Mouse (Mus musculus): Measurements from ENCODE around the gene Dph3. TPM values are rescaled to one million over a fixed set of nuclear protein-coding genes. Genes with fewer than 3 reads are reported as not detected.
"Not testable (repeated sequence)": the region's sequence is repeated elsewhere in the genome, so short reads cannot be mapped to it uniquely, and the experiment has no call there.

Gene Dph3
- polyA plus RNA-seq (2016; fragmentation: Nextera tagmentation; extraction: Ambion mirVana), result 107 and 117 TPM in 2 replicates

DNA sequence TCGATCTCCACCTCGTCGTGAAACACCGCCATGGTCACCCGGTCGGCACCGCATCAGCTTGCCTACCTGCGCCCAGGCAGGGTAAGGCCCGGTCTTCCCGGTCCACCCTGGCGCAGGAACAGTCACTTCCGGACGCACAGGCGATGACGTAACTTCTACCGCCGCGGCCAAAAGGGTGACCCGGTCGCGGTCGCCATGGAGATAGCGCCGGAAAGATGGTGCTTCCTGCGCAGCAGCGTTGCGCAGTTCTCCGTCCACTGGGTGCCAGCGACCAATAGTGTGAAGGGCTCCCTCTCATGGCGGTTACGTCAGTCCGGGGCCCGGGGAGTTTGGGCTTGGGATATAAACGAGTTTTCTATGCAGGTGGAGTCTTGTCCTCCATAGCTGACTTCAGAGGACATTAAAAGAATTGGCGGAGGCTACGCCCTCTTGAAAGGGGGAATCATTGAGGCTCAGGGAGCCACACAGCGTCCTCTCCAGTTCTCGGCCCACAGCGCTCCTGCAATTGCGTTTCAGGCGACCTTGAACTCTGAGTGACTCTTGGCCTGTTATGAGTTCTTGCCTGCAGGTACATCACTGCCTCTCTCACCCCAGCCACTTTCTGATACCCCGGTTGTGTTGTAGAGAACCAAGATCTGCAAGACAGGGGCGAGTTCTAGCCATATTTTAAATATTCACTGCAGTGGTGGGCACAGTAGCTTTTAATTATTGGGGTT is at the start of gene Dph3:
Dph3 (minus strand) TSS at position 244 of the 716 bp plus-strand sequence.
- Histone ChIP-seq H3K4me2 (peak within 1 kb of the TSS; percentile 88), H3K4me1 (peaks cover 27% of the 10 kb centered on the region), H3K27ac (peak within 1 kb of the TSS; percentile 92), H3K4me3 (peak within 1 kb of the TSS; percentile 78), H3K9me3 (replicated peaks) (no peaks in the 10 kb centered on the region), H3K27me3 (replicated peaks) (no peaks in the 10 kb centered on the region), H3K36me3 (peaks cover 40% of the 10 kb centered on the region), H3K9ac (peak within 1 kb of the TSS; percentile 83)
- ATAC-seq, result peak; percentile 96
- 2% methylated on average over 43 of the region's 43 CpGs for WGBS (ENCODE audit: insufficient replicate concordance)

DNA sequence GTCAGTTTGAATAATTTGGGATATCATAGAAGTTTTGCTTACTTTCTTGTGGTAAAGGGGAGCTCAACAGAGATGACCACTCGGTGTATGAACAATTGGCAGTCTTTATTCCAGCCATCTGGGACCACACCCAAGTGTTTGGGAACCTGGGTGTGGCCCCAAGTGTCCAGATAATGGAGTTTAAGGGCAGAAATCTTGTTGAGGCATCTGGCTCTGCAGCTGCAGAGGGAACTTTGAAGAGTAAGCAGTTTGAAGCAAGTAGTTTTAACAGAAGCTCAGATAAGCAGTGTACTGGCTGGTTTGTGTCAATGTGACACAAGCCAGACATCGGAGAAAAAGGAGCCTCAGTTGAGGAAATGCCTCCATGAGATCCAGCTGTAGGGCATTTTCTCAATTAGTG is 48.8 kb upstream of the Dph3 start:
- no peaks in the 10 kb centered on the region for H3K36me3 ChIP-seq
- no peaks in the 10 kb centered on the region for H3K9me3 ChIP-seq (replicated peaks)
- H3K27me3 ChIP-seq (replicated peaks), result no peaks in the 10 kb centered on the region
- 0 out of 2 replicates have a peak overlapping the region, but pooled peaks have one; percentile 1 for H3K4me3 ChIP-seq
- WGBS (ENCODE audit: insufficient replicate concordance), result 13% methylated on average over 2 of the region's 2 CpGs
- H3K9ac ChIP-seq, result peak overlapping the region; percentile 5; the same call in 1 of the 2 replicates
- peaks cover 56% of the 10 kb centered on the region for H3K4me1 ChIP-seq
- peak overlapping the region; percentile 49 for H3K4me2 ChIP-seq
- H3K27ac ChIP-seq, result peak overlapping the region; percentile 73
- peak; percentile 76 for ATAC-seq

DNA sequence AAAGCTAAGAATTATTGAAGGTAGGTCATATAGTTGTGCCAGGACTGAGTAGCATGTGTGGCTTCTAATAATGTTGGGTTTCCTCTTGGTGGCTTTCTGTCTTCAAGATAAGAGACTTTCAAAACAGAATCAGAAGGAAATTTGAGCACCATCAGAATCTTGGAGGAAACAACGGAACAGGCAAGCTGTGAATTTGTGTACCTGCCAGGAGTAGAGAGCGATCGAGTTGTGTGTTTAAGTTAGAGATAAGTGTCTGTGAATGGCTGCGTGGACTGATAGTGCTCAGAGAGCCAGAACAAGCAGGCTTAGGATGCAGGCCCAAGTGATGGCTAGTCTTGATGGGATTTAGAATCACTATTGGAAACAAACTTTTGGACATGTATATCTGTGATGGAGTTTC is 46.3 kb upstream of the Dph3 start:
- no peaks in the 10 kb centered on the region for H3K36me3 ChIP-seq
- H3K27me3 ChIP-seq (replicated peaks), result peaks cover 6% of the 10 kb centered on the region; the same call in 1 of the 2 replicates
- no peak overlapping the region for H3K4me3 ChIP-seq
- 4% methylated on average over 4 of the region's 4 CpGs for WGBS (ENCODE audit: insufficient replicate concordance)
- peak overlapping the region; percentile 77 for H3K27ac ChIP-seq
- no peaks in the 10 kb centered on the region for H3K9me3 ChIP-seq (replicated peaks)
- peak overlapping the region; percentile 34 for H3K4me2 ChIP-seq
- peak; percentile 85 for ATAC-seq
- H3K9ac ChIP-seq, result no peak overlapping the region; the same call in 1 of the 2 replicates
- H3K4me1 ChIP-seq, result peaks cover 55% of the 10 kb centered on the region

DNA sequence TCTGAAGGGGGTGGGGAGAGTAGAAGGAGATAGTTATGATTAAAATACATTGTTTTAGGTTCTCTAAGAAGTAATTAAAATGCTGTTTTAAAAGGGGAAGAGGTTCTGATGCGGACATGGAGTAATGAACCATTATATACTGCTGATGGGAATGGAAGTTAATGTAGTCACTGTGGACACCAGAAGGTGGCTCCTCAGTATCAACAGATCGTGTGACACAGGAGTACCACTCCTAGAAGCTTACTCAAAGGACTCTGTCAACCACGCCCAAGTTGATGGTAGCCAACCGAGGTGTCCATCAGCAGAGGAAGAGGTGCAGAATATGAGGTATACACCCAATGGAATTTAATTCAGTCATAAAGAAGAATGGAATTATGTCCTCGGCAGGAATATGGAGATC is 42.9 kb upstream of the Dph3 start:
- peaks cover 18% of the 10 kb centered on the region for H3K27me3 ChIP-seq (replicated peaks)
- no peaks in the 10 kb centered on the region for H3K36me3 ChIP-seq
- peaks cover 22% of the 10 kb centered on the region for H3K4me1 ChIP-seq
- no peak overlapping the region for H3K27ac ChIP-seq
- no peaks in the 10 kb centered on the region for H3K9me3 ChIP-seq (replicated peaks)
- no peak overlapping the region for H3K4me3 ChIP-seq
- WGBS (ENCODE audit: insufficient replicate concordance), result 50% methylated on average over 5 of the region's 5 CpGs
- H3K9ac ChIP-seq, result no peak overlapping the region
- no peak for ATAC-seq
- H3K4me2 ChIP-seq, result no peak overlapping the region

DNA sequence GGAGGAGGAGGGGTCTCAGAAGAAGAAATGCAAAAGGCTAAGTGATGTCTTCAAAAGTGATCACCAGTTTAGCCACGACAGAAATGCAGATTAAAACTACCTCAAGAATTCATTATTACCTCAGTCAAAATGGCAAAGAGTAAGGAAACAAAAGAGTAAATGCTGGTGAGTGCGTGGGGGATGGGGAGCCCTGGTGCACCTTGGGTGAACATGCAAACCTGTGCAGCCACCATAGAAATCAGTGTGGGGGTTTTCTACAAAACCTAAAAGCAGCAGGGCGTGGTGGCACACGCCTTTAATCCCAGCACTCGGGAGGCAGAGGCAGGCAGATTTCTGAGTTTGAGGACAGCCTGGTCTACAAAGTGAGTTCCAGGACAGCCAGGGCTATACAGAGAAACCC is 39.7 kb upstream of the Dph3 start:
- not testable (repeated sequence) for H3K27ac ChIP-seq; H3K9ac ChIP-seq; H3K4me3 ChIP-seq; H3K9me3 ChIP-seq (replicated peaks); ATAC-seq; H3K4me2 ChIP-seq; H3K36me3 ChIP-seq; H3K4me1 ChIP-seq
- 62% methylated on average over 5 of the region's 5 CpGs for WGBS (ENCODE audit: insufficient replicate concordance)
- peaks cover 18% of the 10 kb centered on the region for H3K27me3 ChIP-seq (replicated peaks)

DNA sequence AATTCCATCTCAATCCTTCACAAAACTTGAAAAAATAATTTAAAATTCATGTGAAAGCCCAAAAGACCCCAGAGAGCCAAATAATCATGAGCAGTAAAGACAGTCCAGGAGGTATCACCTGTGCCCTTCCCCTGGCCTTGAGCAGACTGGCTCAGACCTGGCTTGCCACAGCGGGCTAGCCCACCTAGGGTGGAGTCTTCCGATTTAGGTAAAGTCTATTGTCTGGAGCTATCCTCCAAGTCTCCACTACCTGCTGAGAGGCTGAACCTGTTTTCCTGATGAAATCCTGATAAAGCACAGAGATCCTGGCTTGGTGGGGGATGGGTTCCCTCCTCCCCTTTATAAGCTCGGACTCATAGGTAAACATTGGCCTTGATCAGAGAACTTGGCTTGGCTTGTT is 38.7 kb upstream of the Dph3 start:
- H3K27ac ChIP-seq, result no peak overlapping the region
- no peak for ATAC-seq
- peaks cover 18% of the 10 kb centered on the region for H3K27me3 ChIP-seq (replicated peaks)
- no peak overlapping the region for H3K9ac ChIP-seq
- no peak overlapping the region for H3K4me3 ChIP-seq
- no peak overlapping the region for H3K4me2 ChIP-seq
- no peaks in the 10 kb centered on the region for H3K4me1 ChIP-seq
- H3K9me3 ChIP-seq (replicated peaks), result no peaks in the 10 kb centered on the region
- WGBS (ENCODE audit: insufficient replicate concordance), result 62% methylated on average over 3 of the region's 3 CpGs
- H3K36me3 ChIP-seq, result no peaks in the 10 kb centered on the region

DNA sequence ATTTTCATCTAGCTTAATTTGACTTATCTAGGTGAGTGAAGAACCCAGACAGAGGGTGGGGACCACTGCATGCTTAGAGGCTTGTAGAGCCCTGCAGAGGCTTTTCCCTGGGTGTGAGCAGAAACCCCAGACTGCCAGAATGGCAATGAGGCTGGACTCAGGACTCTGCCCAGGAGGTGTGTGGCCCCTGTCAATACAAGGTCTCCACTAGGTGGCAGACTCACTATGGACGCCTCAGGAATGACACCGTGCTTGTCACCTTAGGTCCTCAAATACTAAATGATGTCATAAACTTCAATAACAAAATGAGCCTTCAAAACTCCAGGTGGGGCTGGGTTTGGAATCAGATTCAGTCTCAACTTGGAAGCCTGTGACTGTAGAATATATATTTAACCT is 36.4 kb upstream of the Dph3 start:
- H3K9me3 ChIP-seq (replicated peaks), result no peaks in the 10 kb centered on the region
- no peak overlapping the region for H3K4me2 ChIP-seq
- H3K9ac ChIP-seq, result no peak overlapping the region
- peaks cover 12% of the 10 kb centered on the region; the same call in 1 of the 2 replicates for H3K27me3 ChIP-seq (replicated peaks)
- ATAC-seq, result peak; percentile 76; the same call in 1 of the 2 replicates
- H3K36me3 ChIP-seq, result no peaks in the 10 kb centered on the region
- WGBS (ENCODE audit: insufficient replicate concordance), result 21% methylated on average over 2 of the region's 2 CpGs
- H3K4me1 ChIP-seq, result no peaks in the 10 kb centered on the region
- H3K4me3 ChIP-seq, result no peak overlapping the region
- no peak overlapping the region for H3K27ac ChIP-seq

DNA sequence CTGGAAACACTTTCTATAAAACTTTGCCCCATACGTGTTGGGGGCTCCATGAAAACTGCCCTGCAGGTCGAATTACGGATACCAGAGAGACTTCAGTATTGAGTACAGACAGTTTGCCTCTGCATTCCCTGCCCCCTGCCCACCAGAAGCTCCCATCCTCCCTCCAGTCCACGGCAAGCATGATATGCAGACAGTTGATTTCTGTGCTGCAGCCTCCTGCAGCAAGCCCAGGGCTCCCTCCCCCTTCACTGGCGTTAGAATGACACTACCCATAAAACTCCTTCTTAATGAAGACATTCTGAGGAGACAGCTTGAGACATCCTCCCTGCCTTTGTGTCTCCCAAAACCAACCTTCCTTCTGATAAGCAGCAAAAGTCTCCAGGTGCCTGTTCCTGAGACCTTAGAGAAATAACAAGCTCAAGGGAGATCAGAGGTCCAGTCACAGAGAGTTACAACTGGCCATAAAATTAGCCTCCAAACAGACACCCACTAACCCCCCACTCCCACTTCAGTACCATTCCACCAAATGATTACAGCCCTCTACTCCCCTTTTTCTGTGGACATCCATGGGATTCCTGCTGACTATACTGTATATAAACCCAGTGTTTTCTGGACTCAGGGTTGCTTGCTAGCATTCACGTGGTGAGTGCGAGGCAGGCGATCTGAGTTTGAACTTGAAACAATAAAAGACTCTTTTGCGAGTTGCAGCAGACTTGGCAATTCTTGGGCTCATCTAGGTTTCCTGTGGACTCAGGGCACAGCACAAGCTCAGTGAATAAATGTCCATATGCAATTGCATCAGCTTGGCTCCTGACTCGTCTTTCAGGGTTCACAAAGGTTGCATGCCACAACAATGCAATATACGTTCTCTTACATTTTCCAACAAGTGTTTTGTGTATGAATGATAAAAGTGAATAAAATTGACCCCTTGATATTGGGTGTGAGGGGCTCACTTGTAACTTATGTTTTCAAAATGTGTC is 35.7 kb upstream of the Dph3 start:
- 66% methylated on average over 11 of the region's 11 CpGs for WGBS (ENCODE audit: insufficient replicate concordance)
- H3K27ac ChIP-seq, result no peak overlapping the region

DNA sequence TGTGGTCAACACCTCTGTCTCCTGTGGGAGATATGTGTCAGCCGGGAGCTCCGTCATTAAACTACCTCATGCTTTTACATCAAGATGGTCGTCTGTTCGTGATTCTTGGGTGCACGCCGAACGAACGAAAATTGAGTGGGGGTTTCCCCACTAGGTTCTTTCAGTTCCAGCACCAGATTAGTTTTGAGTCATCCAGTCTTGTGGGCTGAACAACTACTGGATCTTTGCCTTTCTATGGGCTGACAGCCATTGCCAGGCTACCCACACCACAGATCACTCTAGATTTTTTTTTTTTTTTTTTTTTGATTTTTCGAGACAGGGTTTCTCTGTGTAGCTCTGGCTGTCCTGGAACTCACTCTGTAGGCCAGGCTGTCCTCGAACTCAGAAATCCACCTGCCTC is 26.6 kb upstream of the Dph3 start:
- H3K36me3 ChIP-seq; H3K9me3 ChIP-seq (replicated peaks); H3K4me1 ChIP-seq; H3K27me3 ChIP-seq (replicated peaks); H3K4me2 ChIP-seq; H3K4me3 ChIP-seq; ATAC-seq; H3K27ac ChIP-seq; H3K9ac ChIP-seq: not testable (repeated sequence)
- 72% methylated on average over 10 of the region's 10 CpGs for WGBS (ENCODE audit: insufficient replicate concordance)

More for the DNA sequence above, 35.7 kb upstream of the Dph3 start:
- no peak for ATAC-seq
- Histone ChIP-seq H3K4me3 (no peak overlapping the region), H3K4me2 (no peak overlapping the region), H3K27me3 (replicated peaks) (peaks cover 7% of the 10 kb centered on the region; the same call in 1 of the 2 replicates), H3K9me3 (replicated peaks) (no peaks in the 10 kb centered on the region), H3K36me3 (no peaks in the 10 kb centered on the region), H3K9ac (no peak overlapping the region), H3K4me1 (no peaks in the 10 kb centered on the region)

DNA sequence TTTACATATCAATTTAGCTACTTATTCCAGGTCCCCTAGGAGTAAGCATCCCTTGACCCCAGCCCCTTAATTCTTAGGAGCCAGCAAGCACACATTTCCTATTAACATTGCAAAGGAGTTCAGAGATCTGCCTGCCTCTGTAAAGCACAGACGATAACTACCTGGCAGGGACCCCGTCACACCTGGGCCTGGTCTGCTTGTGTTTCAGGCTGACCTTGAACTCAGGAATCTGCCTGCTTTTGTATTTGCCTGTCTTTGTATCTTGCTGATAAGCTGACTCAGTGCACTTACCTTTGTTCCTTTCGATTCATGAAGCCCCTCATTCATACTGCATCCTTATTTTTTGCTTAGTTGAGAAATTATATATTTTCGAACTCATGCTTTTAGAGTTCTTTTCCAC is 21.4 kb upstream of the Dph3 start:
- no peak overlapping the region for H3K4me3 ChIP-seq
- H3K36me3 ChIP-seq, result peaks cover 23% of the 10 kb centered on the region
- H3K27ac ChIP-seq, result no peak overlapping the region
- H3K27me3 ChIP-seq (replicated peaks), result no peaks in the 10 kb centered on the region
- ATAC-seq, result no peak
- no peaks in the 10 kb centered on the region for H3K9me3 ChIP-seq (replicated peaks)
- H3K9ac ChIP-seq, result no peak overlapping the region
- H3K4me1 ChIP-seq, result no peaks in the 10 kb centered on the region
- 72% methylated on average over 4 of the region's 4 CpGs for WGBS (ENCODE audit: insufficient replicate concordance)
- H3K4me2 ChIP-seq, result no peak overlapping the region

DNA sequence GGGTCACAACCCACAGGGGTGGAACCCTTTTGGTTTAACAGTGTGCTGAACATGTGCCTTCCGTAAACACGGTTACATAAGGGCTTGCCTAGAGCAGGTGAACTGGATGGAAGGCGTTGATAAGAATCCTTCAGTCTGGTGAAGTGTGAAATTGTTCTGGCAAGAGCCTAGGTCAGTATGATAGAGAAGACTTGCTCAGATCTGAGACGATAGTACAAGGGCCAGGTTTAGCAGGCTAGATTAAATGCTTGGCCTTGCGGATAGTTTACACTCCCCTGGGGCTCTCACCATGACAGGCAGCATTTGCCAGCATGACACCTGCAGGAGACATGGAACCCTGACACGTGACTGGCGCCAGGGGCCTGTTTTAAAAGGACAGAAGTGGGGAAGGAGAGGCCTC is 20.1 kb upstream of the Dph3 start:
- no peaks in the 10 kb centered on the region for H3K9me3 ChIP-seq (replicated peaks)

DNA sequence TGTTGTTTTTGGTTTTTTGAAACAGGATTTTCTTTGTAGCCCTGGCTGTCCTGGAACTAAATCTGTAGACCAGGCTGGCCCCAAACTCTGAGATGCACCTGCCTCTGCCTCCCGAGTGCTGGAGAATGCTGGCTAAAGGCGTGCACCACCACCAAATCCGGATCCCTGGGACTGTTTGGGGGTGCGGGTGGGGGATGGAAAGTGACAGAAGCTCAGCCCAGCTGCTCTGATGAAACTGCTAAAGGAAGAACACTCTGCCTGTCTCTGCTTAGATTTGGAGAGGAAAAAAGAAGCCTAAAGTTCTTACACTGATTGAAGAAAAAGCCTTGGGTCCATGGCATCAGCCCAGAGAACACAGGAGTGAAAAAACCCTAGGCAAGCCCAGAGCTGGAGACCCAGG is 18.0 kb upstream of the Dph3 start:
- Histone ChIP-seq H3K27me3 (replicated peaks) (no peaks in the 10 kb centered on the region), H3K27ac (no peak overlapping the region), H3K36me3 (peaks cover 53% of the 10 kb centered on the region), H3K4me2 (no peak overlapping the region), H3K9me3 (replicated peaks) (no peaks in the 10 kb centered on the region), H3K9ac (no peak overlapping the region), H3K4me1 (no peaks in the 10 kb centered on the region), H3K4me3 (no peak overlapping the region)
- 77% methylated on average over 4 of the region's 4 CpGs for WGBS (ENCODE audit: insufficient replicate concordance)
- no peak for ATAC-seq

More for the DNA sequence above, 20.1 kb upstream of the Dph3 start:
- peaks cover 32% of the 10 kb centered on the region for H3K36me3 ChIP-seq
- ATAC-seq, result no peak
- H3K9ac ChIP-seq, result no peak overlapping the region
- WGBS (ENCODE audit: insufficient replicate concordance), result 47% methylated on average over 7 of the region's 7 CpGs
- no peaks in the 10 kb centered on the region for H3K4me1 ChIP-seq
- H3K4me3 ChIP-seq, result no peak overlapping the region
- no peak overlapping the region for H3K27ac ChIP-seq
- H3K4me2 ChIP-seq, result no peak overlapping the region
- H3K27me3 ChIP-seq (replicated peaks), result no peaks in the 10 kb centered on the region

All from liver, embryonic 12.5 days (tissue).